Mouse (Mus musculus): ENCODE measurements around the gene Hoxd9.

The Hoxd9 gene

DNA sequence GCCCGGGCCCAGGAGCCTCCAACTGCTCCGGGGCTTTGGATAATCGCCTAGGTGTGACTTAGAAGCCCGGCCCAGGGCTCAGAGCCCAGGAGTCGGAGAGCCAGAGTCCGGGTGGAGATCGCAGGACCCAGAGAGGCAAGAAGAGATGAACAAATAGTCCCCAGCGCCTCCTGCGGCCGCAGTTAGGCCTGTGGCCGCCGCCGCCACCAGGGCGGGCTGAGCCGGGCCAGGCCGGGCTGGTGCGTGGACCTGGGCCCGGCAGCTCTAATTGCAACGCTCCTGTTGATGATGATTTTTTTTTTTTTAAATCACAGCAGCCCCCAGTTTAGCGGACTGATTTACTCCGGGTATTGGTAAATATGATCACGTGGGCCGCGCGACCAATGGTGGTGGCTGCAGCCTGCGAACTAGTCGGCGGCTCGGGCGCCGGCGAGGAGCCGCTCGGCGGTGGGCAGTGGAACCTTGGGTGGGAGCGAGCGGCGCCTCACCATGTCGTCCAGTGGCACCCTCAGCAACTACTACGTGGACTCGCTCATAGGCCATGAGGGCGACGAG, at the start of gene Hoxd9:
Gene Hoxd9 (plus strand): TSS at position 161 of the 555 bp plus-strand sequence.
- peak in 1 of 2 experiments; percentile 66 for DNase-seq

DNA sequence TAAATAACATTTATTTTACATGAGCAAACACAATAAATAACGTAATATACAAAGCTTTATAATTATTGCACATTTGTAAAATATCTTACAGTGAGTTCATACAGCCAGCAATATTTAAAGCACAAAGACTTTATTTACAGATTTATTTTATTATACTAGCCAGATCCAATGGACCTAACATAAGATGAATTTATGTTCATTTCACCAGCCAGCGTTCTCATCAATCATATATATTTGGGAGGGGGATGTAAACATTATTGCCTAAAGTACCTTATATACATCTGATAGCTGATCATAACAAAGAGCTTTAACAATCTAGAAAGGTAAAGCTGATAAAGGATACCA, 44.6 kb upstream of the Hoxd9 start:
- peak in 1 of 2 experiments; percentile 15 for DNase-seq

DNA sequence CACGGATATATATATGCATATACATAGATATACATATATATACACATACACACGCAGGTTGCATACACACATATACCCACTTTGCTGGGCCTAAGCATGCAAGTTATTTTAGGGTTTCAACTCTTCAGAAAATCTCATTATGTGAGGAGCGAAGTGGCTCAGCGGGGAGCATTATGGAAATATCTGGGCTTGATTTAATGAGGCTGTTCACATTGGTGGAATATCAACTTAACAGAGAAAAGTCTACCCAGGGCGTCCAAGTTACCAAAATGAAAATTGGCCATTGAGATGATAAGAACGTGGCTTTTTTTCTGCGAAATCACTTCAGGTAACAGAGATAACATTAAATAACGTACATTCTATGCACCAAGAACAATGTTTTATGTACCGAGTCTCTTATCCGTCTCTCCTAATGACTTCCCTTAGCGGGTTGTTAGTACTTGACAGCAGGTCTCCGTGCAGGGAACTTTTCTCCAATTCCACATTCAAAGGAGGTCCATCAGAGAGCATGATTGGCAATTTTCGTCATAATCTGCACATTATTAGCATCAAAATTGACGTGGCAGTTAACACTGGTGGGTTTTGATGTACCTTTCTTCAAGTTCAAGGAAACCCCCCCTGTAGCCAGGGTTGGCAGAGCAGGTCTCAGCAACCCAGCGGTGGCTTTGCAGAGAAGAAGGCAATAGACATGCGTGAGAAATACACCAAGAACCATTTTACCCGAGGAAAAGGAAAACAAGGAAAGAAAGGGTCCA, 43.6 kb upstream of the Hoxd9 start:
- DNase-seq, result peak in 1 of 2 experiments; percentile 42

DNA sequence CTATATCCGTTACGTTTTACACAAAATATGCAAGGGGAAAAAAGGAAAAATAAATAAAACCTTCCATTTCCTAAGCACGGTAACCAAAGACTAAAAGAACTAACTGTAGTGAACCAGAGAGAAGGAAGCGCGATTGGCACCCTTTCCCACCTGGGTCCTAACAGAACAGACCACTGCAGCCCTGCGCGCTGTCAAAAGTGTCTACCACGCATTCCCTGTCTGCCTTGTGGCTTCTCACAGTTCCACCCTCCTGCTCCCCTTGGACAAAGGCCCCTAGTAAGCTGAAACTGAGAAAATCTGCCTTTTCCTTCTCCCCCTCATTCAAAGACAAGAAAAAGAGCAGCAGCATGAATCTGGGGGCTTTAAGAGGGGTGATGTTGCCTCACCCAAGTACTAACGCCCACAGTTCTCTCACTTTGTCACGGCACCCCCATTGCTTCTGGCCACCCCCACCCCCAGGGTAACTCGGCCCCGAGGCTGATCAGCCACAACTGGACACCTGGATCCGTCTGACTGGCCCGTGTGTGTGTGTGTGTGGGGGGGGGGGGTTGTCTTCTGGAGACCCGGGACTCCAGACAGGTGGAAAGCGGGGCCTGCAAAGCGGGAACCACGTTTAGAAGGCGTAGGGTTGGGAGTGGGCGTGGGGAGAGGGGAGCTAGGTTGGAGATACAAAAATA, 42.6 kb upstream of the Hoxd9 start:
- DNase-seq, result peak; percentile 9 to 24

DNA sequence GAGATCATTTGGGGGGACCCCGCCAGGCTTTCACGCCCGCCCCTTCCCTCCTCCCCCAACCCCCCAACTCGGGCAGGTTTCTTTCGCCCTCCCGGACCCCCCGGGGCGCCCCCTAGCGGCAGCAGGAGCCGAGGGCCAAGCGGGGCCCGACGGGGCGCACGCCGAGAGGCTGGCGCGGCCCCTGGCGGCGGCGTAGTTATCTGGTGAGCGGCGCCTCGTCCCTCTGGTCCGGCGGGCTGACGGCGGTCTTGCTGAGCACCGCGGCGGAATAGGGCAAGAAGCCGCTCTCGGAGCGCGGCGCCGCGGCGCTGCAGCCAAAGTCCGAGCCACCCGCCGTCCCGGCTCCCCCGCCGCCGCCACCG, 42.1 kb upstream of the Hoxd9 start:
- peak; percentile 63 to 65 for DNase-seq

DNA sequence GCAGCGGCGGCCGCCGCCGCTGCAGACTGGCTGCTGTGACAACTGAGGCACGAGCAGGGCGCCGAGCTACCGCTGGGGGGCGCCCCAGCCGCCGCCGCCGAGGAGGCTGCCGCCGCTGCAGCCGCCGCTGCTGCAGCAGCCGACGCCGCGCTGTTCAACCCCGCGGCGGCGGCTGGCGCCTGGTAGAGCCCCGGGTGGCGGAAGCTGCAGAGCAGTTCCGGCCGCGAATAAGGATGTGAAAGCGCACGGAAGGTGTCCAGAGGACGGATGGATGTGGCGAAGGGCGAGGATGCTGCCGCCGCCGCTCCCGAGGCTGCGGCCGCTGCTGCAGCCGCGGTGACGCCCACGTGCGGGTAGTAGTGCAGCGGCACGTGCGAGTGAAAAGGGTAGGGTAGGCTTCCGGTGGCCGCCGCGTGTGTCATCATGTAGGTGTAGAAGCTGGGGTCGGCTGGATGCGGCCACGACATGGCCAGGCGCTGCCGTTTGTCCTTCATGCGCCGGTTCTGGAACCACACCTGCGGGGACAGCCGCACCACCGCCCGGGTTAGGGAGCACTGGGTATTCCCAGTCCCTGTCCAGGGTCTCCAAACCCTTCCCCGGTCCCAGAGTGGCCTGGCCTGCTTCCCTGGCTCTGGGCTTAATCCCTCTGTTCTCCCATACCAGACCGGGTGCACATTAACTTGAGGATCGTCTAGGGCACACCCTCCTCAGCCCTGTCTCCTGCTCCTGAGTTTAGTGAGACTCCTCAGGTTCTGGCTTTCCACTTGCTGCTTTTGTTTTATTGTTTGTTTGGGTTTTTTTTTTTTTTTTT, 41.5 kb upstream of the Hoxd9 start:
- peak; percentile 34 to 48 for DNase-seq

DNA sequence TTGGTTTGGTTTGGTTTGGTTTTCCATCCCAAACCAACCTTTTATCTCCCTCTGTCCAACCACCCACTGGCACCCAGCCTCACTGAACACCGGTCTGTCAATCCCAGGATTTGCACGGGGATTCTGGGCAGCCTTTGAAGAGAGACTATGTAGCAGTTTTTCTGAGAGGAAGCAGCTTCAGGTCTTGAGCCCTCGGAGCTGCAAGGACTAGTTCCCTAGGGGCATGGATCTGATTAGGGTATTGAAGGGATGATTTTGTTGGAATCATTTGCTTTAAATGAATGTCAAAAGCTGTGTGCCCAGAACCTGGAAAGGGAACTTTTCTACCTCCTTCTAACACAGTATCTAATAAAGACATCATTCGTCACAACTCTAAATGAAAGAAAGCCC, 40.9 kb upstream of the Hoxd9 start:
- DNase-seq, result peak; percentile 32 to 48

DNA sequence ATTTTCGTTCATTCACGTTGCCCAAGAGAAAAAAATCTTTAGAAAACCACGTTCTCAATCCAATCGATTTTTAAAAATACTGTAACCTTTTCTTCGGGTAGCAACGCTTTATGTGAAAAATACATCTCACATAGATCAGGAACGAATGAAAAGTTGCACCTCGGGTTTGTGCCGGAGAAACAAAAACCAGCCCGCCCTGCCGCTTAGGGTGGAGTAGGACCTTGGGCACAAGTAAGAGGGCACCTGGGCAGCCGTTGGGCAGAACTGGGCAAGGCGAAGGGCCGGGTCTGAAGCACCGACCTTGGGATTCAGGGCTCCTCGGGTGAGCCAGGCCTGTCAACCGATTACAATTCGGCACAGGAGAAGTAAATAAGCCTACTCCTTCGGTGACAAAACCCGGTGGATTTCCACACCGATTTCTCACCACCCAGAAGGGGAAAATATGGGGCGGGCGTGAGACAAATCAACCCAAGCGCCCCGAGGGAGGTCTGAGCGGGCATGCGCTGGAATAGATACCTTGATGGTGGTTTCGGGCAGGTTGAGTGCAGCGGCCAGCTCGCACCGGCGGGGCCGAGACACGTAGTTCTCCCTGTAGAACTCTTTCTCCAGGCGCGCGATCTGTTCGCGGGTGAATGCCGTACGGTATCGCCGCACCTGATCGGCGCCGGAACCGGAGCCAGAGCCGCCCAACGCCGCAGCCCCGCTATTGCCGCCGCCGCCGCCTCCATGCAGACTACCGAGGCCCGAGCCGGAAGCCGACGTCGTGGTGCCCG, 40.1 kb upstream of the Hoxd9 start:
- DNase-seq, result peak; percentile 41 to 59

DNA sequence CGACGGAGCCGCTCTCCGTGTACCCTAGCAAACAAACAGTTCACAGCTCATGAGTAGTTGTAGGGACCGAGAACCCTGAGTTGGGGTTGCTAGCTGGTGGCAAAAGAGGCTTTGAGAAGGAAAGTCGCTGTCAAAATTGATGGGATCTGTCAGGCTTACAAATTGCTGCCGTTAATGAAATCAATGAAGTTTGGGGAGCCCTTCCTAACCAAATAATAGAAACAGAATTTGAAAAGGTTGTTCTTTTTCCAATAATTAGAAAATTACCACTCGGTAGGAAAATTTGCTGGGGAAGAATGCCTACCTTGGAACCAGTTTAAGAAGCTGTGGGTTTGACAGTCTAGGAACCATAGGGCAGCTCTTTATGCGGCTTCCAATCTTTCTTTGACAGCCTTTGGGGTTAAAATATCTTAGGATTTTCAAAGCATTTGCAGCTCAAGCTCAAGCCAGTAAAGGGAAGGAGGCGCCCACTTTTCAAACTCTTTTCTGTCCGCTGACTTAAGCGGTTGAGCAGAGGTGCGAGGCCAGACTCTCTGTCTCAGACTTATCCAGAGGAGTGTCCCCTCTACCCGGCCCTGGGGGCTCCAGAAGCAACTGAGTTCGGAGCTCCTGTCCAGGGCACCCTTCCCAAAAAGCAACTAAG, 39.4 kb upstream of the Hoxd9 start:
- peak; percentile 16 to 48 for DNase-seq

DNA sequence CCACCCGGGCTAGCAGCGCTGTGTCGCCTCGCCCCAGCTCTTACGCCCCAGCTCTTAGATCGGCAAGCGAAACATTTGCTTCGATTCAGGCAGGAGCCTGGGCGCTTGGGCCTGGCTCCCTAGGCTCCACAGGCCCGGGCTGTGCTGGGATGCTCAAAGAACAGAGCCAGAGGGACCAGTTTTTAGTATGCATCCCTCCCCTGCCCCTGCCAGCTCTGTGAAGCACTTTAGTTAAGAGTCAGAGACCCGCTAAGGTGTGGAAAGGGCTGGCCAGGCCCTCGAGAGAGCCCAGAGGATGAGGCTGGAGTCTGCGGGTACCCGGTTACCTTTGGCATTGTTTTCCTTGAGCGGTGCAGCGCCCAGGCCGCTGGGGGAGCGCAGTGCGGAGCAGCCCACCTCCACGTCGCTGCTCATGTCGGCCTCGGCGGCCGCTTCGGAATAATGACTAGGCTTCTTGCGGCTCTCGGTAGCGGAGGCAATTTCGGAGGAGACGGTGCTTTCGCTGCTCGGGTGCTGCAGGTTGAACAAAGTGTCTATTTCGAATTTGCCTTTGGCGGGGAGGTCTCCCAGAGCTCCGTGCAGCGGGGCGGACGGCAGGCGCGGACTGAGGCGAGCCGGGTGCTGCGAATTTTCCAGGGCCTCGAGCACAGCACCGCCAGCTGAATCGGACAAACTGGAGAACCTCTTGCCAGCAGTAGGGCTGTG, 38.7 kb upstream of the Hoxd9 start:
- peak; percentile 27 to 56 for DNase-seq

DNA sequence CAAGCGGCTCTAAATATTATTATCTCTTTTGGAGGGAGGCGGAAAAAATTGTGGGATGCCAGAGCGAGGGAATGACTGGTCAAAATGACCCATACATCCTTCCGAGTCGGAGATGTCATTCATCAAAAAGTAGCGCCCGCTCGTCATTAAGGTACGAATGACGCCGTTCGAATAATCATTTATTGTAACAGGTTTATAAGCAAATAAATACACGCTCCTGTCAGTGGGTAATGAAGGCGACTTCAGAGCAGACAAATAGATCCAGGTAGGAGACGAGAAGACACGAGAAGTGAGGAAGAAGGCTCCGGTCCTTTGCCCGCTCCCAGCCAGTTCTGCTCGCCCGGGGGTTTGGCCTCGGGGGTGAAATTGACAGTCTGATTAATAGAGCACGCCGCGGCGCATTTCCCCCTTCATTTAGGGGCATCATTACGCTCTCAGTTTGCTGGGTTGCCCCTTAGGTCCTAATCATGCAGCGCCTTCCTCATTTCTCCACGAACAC, 38.0 kb upstream of the Hoxd9 start, which contains the start of gene Evx2:
Gene Evx2 (minus strand): TSS at position 51 of the 499 bp plus-strand sequence.
- peak; percentile 22 to 52 for DNase-seq

DNA sequence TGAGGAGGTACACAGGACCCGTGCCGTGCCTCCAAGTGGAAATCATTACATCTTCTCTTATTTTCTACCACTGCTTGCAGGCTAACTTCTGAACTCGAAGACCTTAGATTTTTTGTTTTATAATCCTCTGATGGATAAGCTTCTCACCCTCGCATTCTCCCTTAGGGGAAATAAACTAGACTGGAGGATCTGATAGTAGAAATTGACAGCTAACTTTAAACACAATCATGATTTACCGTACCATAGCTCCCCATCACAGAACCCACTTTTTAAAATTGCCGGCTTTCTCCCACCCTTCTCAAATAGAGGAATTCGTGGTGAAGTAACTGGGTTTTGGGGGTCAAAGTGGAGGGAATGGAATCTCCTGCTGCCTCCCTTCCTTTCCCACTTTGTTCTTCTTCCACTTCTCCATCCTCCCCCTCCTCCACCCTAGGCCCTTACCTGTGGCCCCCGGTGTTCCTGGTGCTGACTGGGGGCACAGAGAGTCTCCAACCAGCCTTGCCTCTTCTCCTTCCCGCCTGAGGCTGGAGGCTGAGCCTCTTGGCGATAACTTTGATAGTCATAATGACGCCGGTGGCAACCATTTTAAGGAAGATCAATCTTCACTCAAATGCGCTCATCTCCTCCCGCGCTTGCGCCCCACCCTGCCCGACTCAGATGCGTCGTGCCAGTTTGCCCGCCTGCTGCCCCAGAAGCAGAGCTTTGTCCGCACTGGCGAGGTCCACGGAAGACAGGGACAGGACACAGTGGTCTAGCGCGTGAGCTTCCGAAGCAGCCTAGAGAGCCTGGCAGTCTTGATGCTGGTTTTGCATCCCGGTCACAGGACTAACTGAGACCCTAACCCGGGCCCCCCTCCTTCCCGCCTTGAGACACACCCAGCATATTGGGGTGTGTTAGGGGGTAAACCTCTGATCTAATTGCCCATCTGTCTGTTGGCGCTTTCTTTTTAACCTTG, 36.8 kb upstream of the Hoxd9 start:
- DNase-seq, result peak; percentile 15 to 29

DNA sequence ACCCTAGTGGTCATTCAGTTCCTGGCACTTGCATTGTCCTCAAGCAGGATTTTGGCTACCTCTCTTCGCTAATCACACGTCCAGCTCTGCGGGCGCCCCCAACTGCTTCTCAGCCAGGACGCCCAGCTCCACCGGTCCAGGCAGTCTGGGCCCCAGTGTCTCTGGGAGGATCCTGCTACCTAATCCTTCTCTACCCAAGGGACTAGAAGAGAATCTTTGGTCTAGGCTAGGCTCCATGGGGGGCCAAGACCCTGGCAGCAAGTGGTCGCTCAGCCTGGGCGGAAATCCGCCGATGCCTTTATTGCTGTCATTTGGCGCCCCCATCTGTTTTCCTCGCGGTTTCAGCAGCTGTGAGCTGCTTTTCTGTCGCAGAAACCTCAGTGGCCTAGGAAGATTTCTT, 35.8 kb upstream of the Hoxd9 start:
- DNase-seq, result peak; percentile 79 to 80

DNA sequence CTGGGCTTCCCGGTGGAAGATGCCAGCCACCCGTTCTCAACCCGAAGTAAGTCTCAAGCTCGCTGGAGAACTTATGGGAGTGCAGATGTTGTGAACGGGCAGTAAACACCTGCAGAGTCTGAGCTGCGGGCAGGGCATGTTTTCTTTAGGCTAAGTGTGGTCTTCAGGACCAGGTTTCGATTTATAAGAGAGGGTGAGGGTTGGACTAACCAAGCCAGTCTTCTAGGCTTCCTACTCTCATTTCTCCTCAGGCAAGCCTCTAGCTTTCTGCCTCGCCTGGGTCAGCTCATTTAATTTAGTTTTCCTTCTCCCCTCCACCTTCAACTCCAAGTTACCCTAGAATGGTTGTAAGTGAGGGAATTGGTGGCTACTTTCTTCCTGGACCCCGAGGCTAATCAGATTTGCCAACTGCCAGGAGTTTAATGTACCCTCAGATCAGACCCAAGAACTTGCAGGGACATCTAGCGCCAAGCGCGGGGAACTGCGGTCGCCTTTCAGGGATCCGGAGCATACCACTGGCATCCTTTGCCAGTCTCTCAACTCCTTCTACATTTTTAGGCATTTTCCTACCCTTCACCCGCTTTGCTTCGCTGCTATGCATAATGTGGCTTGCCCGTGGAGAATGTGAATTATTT, 34.1 kb upstream of the Hoxd9 start:
- DNase-seq, result peak; percentile 84 to 85

DNA sequence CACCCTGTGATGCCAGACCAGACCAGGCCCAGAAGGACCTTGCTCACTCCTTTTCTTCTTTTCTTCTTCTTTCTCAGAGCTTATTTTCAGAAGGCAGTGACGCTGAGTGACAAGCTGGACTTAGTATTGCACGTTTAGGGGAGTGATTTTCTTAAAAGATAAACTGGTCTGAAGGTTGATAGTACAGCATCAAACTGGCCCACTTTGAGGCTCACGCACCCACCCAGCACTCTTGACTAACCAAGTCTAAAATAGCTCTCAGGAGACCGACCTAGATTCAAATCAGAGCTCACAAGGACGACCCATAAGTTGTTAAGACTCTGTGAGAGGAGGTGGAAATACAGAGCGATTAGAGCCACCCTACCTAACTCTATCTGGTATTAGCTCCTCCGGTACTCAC, 31.1 kb upstream of the Hoxd9 start:
- no peak for DNase-seq

DNA sequence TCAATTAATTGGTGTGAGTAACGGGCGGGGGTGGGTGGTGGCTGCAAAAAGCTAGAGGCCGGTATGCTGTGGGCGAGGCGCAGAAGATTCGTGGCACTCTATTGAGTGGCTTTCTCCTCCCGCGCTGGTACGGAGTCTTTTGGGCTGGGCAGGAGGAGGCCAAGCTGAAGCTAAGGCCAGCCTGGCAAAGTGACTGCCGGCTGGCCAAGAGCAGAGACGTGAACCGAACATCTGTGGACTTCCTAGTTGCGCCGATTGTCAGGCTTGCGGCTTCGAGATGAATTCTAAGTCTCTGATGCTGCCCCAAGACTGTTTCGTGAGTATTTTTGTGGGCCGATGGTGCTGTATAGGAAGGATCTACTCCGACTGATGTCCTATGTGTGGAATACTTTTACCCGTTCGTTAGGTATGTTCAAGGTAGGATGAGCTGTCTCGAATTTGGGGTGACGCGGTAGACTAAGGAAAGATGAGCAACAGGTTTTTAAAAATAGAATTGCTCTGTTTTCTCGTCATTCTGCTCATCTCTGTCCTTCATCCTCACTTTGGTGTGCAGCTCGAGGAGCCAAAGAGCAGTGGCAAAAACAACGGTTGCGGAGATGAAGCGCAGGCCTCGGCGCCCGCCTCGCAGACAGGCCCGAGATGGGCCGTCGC, 30.2 kb upstream of the Hoxd9 start:
- no peak for DNase-seq

DNA sequence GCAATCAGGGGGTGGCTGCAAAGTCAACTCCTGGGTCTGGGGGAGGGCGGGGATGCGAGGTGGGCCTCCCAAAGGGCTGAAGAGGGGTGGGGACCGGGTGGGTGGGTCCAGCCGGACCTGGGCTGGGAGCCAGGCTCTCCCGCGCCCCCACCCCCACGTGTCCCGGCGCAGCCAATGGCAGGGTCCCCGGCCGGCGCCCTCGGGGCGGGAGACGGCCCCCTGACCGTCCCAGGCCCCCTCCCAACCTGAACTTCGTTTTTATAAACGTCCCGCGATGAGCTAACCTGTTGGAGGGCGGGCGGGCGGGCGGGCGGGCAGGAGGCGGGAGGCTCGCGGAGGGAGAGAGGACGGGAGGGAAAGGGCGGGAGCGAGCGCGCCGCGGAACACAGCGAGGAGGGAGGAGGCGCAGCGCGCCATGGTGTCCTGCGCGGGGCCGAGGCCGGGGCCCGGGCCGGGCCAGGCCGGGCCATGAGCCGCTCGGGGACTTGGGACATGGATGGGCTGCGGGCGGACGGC, 29.6 kb upstream of the Hoxd9 start, which contains the start of gene Hoxd13:
Gene Hoxd13 (plus strand): TSS at position 469 of the 516 bp plus-strand sequence.
- DNase-seq, result no peak
